Mouse (Mus musculus): ENCODE results near the gene Aff3.

Gene Aff3

DNA sequence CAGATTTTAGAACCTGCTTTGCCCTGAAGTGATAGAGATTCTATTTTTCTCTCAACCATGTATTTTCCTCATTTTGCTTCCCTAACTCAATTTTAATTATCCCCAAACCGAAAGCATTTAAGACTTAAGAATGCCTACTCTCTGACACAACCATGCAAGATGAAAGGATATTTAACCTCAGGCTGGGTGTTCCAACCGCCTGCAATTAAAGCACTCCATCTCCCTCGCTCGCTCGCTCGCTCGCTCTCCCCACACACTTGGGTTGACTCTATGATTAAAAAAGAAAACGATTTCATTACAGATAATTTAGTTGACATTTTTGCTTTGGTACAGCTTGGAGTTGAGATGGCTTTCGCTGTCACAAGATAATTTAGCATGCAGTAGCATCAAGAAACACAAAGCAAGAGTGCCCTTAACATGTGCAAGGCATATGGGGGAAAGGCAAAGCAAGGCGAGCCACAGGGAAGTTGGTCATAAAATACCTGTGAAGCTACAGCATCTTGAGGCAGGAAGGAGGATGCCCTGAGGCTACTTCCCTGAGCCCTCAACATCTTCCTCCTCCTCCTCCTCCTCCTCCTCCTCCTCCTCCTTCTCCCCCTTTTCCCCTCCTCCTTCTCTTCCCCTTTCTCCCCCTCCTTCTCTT, 167.7 kb downstream of the Aff3 start:
- CTCF ChIA-PET: no interaction called here

GRCm38 (mm10) chr1:38495284-38495683, 169.5 kb downstream of the Aff3 start:
- CTCF ChIA-PET: no interaction called here

- CTCF ChIA-PET: no interaction called here
These were observed 175.0 kb downstream of the Aff3 start for GRCm38 (mm10) chr1:38489733-38490132.

DNA sequence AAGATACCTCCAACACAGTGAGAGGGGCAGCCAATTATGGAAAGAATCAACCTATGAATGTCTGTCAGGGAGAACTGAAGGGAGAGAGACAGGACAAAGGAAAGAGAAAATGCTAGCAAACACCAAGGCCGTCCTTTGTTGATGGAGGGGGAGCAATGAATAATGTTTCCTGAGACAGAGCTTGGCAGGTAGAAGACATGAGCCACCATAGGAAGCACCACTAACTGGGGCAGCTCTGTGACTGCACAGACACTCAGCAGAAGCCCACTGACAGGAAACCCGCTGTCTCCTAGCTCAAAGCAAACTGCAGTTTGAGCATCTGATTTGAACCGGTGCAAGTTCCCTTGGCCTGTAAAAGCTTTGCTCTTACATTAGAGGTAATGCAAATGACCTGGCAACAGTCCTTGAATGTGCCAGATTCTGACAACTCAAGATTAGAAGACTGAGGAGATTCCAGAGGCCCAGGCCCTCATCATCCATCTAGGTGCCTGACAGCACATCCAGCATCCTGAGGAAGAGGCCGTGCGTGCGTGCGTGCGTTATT, 176.0 kb downstream of the Aff3 start:
- CTCF ChIA-PET: no interaction called here

- CTCF ChIA-PET: interaction anchor here (0.7 kb wide), 1 partner anchor 105 kb away, joined by 3 read pairs; no protein-coding TSS in a partner anchor
These were observed 176.9 kb downstream of the Aff3 start for GRCm38 (mm10) chr1:38487884-38488283.

DNA sequence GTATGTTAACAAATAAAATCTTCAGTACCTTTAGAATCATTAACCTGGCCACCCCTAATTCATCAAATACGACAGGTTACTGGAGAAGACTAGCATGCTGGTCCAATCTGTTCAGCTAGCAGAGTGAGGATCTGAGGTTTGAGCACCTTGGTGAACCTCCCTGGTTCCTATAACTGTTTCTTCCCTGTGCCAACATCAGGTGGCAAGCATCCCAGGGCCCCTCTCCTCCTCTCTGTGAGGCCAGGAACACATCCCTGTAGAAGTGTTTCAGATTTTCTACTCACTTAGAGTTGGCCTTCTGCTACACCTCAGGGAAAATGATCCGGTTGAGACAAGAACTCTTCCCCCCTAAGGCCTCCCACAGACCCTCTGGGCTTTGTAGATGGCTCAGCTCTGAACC, 181.6 kb downstream of the Aff3 start:
- CTCF ChIA-PET: no interaction called here

DNA sequence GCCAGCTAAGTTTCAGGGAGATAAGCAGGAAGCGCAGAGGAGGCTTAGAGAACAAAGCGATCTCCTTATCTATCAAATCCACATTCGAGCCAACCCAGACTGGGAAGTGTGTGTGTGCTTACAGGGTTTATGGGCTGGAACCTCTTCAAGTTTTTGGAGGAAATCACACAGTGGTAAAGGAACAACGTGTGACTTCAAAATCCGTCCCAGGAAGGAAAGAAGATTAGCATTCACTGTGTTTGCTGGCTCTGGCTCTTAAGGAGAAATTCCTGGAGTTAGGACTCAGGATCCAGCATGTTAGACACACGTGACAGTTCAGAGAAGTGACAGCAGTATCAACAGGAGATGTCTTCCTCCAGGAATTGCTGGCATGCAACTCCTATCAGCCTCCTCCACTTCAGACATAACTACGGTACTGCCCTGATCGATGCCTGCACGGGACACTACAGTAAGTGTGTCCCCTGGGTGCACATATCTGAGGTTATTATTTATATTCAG, 186.5 kb downstream of the Aff3 start:
- CTCF ChIA-PET: interaction anchor here (0.9 kb wide), 1 partner anchor 29 kb away, joined by 3 read pairs; no protein-coding TSS in a partner anchor

- CTCF ChIA-PET: no interaction called here
These were observed 193.9 kb downstream of the Aff3 start for GRCm38 (mm10) chr1:38470817-38471216.

GRCm38 (mm10) chr1:38470166-38470565, 194.6 kb downstream of the Aff3 start:
- CTCF ChIA-PET: no interaction called here

DNA sequence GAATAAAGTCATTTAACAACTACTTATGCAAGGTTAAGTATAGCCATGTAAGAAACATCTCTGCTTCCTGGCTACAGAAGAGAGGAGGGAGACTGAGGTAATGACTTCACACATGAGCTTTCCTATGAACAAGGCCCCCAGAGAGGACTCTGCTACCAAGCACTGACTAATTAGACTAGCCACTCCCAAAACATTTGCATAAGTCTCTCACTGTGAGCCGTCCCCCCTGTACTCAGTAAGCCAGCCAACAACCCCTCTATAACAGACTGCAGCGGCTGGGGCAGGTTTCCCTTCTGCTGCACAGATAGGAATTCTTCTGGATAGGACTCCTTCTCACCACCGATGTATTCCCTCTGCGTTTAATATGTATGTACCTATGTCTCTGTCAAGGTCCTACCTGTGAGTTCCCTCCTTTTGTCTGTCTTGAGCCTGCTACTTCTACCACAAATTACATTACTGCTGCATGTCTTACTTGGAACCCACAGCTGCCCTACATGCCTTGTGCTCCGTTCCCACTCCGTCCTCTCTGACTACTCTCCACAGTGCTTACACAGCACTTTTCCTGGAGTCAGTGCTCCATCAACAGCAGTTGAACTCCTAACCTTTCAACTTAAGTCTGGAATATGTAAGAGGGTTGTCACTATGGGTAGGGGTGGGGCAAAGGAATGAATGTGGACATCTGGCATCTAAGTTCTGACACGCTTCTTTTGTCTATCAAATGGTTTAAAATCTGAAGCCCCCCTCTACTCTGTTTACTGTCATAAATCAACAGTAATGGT, 197.3 kb downstream of the Aff3 start:
- CTCF ChIA-PET: no interaction called here

DNA sequence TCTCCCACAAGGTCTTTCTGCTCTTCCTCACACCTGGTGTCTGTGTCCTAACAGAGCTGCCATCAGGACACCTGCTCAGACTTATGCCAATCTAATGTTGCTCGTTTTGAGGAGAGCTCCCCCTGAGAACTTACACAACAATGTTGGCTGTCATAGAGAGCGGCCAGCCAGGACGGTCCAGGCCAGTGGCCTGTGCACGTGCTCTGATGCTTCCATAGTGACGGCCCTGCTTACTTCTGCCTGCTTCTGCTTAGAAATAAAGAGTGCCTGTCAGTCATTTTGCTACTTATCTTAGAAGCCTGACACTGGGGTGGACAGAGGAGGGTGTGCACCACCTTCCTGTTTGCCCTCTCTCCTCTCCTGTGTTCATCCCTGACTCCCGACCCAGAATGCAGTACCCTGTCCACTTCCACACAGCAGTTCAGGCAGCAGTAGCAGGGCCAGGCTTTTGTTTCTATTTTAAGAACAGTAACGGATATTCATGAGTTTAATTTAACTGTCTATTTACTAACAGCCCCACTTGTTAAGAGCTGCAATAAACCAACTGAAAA, 208.0 kb downstream of the Aff3 start:
- CTCF ChIA-PET: no interaction called here

DNA sequence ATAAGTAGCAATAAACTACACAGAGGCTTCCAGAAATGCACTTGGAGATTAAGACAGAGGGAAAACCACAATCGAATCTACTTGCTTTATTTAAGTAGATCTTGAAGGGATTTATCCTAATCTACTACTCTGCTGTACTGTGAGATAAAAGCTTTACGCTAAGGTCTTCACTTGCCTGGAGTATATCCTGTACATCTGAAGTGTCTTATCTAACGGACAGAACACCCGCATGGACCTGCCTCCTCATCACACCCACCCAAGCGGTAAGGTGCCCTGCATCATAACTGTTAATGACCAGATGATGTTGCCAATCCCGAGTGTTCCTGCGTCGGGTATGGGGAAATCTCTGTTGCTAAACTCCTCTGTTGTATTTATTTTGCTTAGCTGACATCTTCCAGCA, 209.8 kb downstream of the Aff3 start:
- CTCF ChIA-PET: no interaction called here

DNA sequence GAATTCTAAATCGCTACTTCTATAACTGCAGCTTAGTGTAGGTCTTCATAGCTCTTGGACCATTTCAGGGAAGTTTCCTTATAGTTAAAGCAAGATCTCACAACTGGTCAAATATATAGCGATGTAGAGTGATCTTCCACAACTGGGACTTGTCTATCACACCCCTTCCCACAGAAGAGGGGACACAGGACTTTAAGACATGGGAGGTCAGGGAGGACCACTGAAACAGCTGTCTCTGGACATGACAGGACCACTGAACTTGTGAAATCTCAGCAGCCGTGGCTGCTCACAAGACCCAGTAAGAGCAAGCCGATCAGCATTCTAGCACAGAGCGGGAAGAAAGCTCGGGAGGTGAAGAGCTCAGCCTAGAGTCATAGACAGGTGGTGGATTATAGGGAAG, 213.4 kb downstream of the Aff3 start:
- CTCF ChIA-PET: no interaction called here

- CTCF ChIA-PET: no interaction called here
These were observed 214.1 kb downstream of the Aff3 start for GRCm38 (mm10) chr1:38450677-38451076.

DNA sequence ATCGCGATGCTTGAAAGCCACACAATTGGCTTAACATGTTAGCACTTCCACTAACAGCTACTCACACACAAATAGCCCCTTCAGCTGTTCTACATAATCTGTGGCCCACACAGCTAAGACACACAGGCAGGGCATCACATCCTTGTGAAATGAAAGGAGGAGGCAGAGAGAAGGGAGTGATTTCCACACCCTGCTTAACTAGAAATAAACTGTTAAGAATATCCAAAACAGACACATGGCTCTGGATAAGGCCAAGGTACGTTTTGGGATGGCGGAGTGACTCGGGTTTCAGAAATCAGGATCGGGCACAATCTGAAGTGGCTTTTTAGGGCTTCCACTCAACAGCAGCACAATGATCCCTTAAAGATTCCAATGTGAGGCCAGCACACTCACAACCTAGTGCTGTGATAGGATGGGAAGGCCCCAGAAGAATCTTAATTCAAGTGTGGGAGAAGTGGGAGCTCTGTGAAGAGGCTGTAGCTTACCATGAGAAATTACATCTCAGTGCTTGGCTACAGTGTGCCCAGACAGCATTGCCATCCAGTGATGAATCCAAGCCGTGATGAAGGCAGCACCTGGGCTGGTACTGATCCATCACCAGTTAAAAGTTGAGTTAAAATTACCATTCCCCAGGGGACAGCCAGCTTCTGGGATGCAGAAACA, 214.8 kb downstream of the Aff3 start:
- CTCF ChIA-PET: no interaction called here

- CTCF ChIA-PET: no interaction called here
These were observed 215.9 kb downstream of the Aff3 start for GRCm38 (mm10) chr1:38448854-38449253.

- CTCF ChIA-PET: interaction anchor here (0.7 kb wide), 1 partner anchor 1662 kb away, joined by 5 read pairs; no protein-coding TSS in a partner anchor
These were observed 217.2 kb downstream of the Aff3 start for GRCm38 (mm10) chr1:38447581-38447980.

DNA sequence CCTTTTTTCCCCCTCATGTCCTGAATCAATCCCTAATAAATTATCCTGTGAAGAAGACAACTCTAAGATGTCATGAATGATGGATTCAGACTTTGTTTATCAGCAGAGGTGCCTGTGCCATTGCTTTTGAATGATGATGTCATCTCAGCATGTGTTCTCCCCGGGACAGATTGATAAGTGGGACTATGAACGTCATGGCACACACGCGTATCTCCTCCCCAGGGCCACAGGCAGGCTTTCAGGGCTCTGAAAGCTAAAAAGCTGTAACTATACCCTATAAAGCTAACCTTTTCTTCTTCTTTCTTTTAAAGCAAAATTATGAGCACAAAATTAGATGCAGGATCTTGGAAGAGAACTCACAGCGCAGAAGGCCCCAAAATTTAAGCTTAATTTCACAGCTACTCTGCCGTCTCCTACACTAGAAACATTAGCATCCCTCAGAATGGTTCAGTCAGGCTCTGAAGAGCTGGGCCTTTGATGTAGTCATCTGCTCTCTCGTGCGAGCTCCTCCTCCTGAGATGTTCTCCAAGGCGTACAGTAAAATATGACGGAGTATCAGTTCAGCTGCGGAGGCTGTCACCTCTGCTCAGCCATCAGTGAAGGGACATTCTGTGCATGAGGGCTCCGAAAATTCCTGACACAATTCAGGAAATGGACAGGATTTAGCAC, 218.5 kb downstream of the Aff3 start:
- CTCF ChIA-PET: no interaction called here

DNA sequence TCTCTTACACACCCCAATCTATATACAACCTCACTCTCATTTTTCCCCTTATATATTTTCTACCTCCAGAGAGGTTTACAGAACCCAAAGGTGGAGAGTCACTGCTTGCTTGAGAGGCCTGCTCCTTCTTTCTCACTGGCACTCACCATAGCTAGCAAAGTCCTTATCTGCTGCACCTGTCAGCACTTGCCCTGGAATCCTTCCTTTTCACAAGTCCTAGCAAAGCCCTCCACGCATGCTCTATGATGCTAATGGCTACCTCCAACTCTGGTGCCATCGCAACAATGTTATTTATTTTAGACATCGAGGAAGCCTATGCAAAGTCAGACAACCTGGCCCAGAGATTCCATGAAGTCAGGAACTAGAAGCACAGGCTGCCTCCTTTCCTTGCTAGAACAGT, 221.9 kb downstream of the Aff3 start:
- CTCF ChIA-PET: no interaction called here

DNA sequence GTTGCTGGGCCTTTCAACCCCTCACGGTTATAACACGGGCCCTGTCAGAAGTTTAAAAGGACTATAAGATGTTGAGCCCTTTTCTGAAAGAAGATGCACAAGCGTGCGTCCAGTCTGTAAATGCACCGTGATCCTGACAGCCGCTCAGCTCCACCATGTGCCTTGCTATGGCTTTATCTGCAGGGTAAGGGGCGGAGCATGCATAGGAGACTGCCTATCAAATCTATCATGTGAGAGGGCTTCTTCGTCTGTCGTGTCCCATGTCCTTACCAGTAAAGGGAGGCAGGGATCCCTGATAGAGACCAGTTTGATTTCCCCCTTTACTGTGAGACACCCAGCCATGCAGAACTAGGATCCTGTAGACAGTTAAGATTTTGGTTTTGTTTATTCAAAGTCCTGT, 222.3 kb downstream of the Aff3 start:
- CTCF ChIA-PET: no interaction called here

DNA sequence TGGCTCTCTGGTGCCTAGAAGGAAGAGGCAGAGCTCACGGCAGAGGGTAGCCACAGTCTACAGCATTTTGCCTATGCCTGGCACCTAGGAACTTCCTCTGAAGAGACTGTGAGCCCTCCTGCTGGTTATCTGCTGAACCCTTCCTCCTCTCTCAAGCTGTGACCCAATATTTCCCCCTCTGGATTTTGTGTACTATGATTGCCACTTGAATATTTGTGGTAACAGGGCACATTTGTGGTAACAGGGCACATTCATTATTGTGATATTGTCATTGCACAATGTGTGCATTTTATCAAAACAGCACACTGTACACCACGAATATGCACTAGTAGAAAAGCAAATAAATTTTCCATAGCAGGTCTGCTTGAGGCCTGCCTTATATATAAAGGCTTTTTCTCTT, 223.0 kb downstream of the Aff3 start:
- CTCF ChIA-PET: no interaction called here

- CTCF ChIA-PET: no interaction called here
These were observed 224.3 kb downstream of the Aff3 start for GRCm38 (mm10) chr1:38440471-38440815.

Data from spleen, embryonic (tissue).